Mouse (Mus musculus) mature B cell (primary cell): ENCODE results near the gene Gm10490.

Experiments used
- in situ Hi-C: fragments of 300-500 bp; cut with MboI; formaldehyde crosslinking; loops from 2 replicates; pipeline ENCODE4 v1.14.3; 2019

Gene Gm10490

GRCm38 (mm10) chrX:7926266-7926665 is 16.9 kb downstream of the Gm10490 start:
- in situ Hi-C loops: no loop called here

GRCm38 (mm10) chrX:7927116-7927515 is 17.8 kb downstream of the Gm10490 start:
- in situ Hi-C loops: no loop called here

- in situ Hi-C loops: no loop called here
Measured at GRCm38 (mm10) chrX:7928270-7928790, 19.0 kb downstream of the Gm10490 start, which contains the start of gene Eras. Eras (minus strand) TSS chrX:7928607.

- in situ Hi-C loops: no loop called here
Measured at GRCm38 (mm10) chrX:7936874-7937273, 27.5 kb downstream of the Gm10490 start.

GRCm38 (mm10) chrX:7937667-7938066 is 28.3 kb downstream of the Gm10490 start:
- in situ Hi-C loops: no loop called here

GRCm38 (mm10) chrX:7945618-7946017 is 36.3 kb downstream of the Gm10490 start:
- in situ Hi-C loops: no loop called here

- in situ Hi-C loops: no loop called here
Measured at GRCm38 (mm10) chrX:7947108-7947899, 38.0 kb downstream of the Gm10490 start, which contains the start of gene Hdac6. Hdac6 (minus strand) TSS chrX:7947889.

GRCm38 (mm10) chrX:7947900-7948492 is 38.7 kb downstream of the Gm10490 start:
- in situ Hi-C loops: no loop called here

GRCm38 (mm10) chrX:7950091-7950490 is 40.7 kb downstream of the Gm10490 start:
- in situ Hi-C loops: no loop called here

GRCm38 (mm10) chrX:7958868-7959267 is 49.5 kb downstream of the Gm10490 start:
- in situ Hi-C loops: no loop called here
